Mouse (Mus musculus) testis, postnatal 14 days (tissue): ENCODE measurements around the gene Mmp28.

Source experiments
- DNase-seq: peaks from one replicate; pipeline ENCODE4 v3.0.0; 2021; ENCODE audit warnings: low spot score

Mmp28 gene

GRCm38 (mm10) chr11:83447612-83448011 lies 15.3 kb downstream of the Mmp28 start:
- DNase-seq: no peak

GRCm38 (mm10) chr11:83445001-83445400 lies 17.9 kb downstream of the Mmp28 start:
- DNase-seq: no peak

- DNase-seq: no peak
Observed at GRCm38 (mm10) chr11:83443824-83444223, 19.0 kb downstream of the Mmp28 start.

GRCm38 (mm10) chr11:83442596-83443267 lies 20.1 kb downstream of the Mmp28 start:
- DNase-seq: peak; percentile 45

- DNase-seq: no peak
Observed at GRCm38 (mm10) chr11:83441235-83441634, 21.6 kb downstream of the Mmp28 start.

- DNase-seq: peak; percentile 87
Observed at GRCm38 (mm10) chr11:83440081-83441064, 22.5 kb downstream of the Mmp28 start.

GRCm38 (mm10) chr11:83439426-83440060 lies 23.3 kb downstream of the Mmp28 start:
- no peak for DNase-seq

GRCm38 (mm10) chr11:83437377-83437776 lies 25.5 kb downstream of the Mmp28 start, which contains the start of gene 1700020L24Rik:
1700020L24Rik (plus strand) TSS chr11:83437677.
- DNase-seq: no peak

- DNase-seq: no peak
Observed at GRCm38 (mm10) chr11:83432533-83432932, 30.3 kb downstream of the Mmp28 start.

- DNase-seq: no peak
Observed at GRCm38 (mm10) chr11:83429355-83429754, 33.5 kb downstream of the Mmp28 start, which contains the start of gene Gas2l2. Gas2l2 (minus strand) TSS chr11:83429455.

- DNase-seq: no peak
Observed at GRCm38 (mm10) chr11:83426964-83427363, 35.9 kb downstream of the Mmp28 start.

GRCm38 (mm10) chr11:83424681-83425080 lies 38.2 kb downstream of the Mmp28 start:
- peak; percentile 49 for DNase-seq

- peak; percentile 59 for DNase-seq
Observed at GRCm38 (mm10) chr11:83421305-83421704, 41.6 kb downstream of the Mmp28 start.

- no peak for DNase-seq
Observed at GRCm38 (mm10) chr11:83420338-83420737, 42.5 kb downstream of the Mmp28 start.

- DNase-seq: no peak
Observed at GRCm38 (mm10) chr11:83418566-83418965, 44.3 kb downstream of the Mmp28 start.

- DNase-seq: no peak
Observed at GRCm38 (mm10) chr11:83417708-83418107, 45.2 kb downstream of the Mmp28 start.

- peak; percentile 63 for DNase-seq
Observed at GRCm38 (mm10) chr11:83417080-83417479, 45.8 kb downstream of the Mmp28 start.

GRCm38 (mm10) chr11:83410510-83410909 lies 52.4 kb downstream of the Mmp28 start:
- DNase-seq: no peak

- no peak for DNase-seq
Observed at GRCm38 (mm10) chr11:83409792-83410291, 53.0 kb downstream of the Mmp28 start.

GRCm38 (mm10) chr11:83409087-83409754 lies 53.6 kb downstream of the Mmp28 start, which contains the start of gene Rasl10b:
Rasl10b (plus strand) TSS chr11:83409137.
- peak; percentile 21 for DNase-seq

GRCm38 (mm10) chr11:83408242-83408641 lies 54.6 kb downstream of the Mmp28 start:
- DNase-seq: no peak
